ENCODE assay signal across 8 mouse cellular contexts in genomic region chr8:117198141-117198935, GRCm38 (mm10). TPM values are rescaled to one million over a fixed set of nuclear protein-coding genes. Genes with fewer than 3 reads are reported as not detected.
DNase-seq lines count a peak whose midpoint lies in the region; ATAC-seq and TF ChIP-seq lines count a peak whose summit lies in the region.

No protein-coding gene starts in this region.

- no peak overlapping the region; the same call in 1 of the 2 replicates for H3K4me2 ChIP-seq in forebrain, embryonic 13.5 days
- H3K4me2 ChIP-seq in neural tube, embryonic 13.5 days, result peak overlapping the region; percentile 31

- H3K36me3 ChIP-seq in forebrain, embryonic 13.5 days (ENCODE audit: poor library complexity, severe bottlenecking), result peaks cover 64% of the 10 kb centered on the region
- H3K36me3 ChIP-seq in neural tube, embryonic 13.5 days, result peaks cover 56% of the 10 kb centered on the region
- 0 out of 2 replicates have a peak, but pooled peaks cover 3% of the 10 kb centered on the region for H3K36me3 ChIP-seq in thymus, adult 2 months (ENCODE audit: control insufficient read depth, insufficient read depth, low read length)

- no peak overlapping the region for H3K4me3 ChIP-seq in forebrain, embryonic 13.5 days
- no peak overlapping the region for H3K4me3 ChIP-seq in neural tube, embryonic 13.5 days
- no peak overlapping the region for H3K4me3 ChIP-seq in thymus, adult 2 months (ENCODE audit: control insufficient read depth, insufficient read depth, low read length)

- H3K4me1 ChIP-seq in forebrain, embryonic 13.5 days, result peaks cover 3% of the 10 kb centered on the region; the same call in 1 of the 2 replicates
- peaks cover 24% of the 10 kb centered on the region for H3K4me1 ChIP-seq in neural tube, embryonic 13.5 days (replicated peaks)
- peaks cover 19% of the 10 kb centered on the region for H3K4me1 ChIP-seq in thymus, adult 2 months (replicated peaks; ENCODE audit: control insufficient read depth, insufficient read depth, low read length)

- intact Hi-C loops in heart, postnatal 36 days (cut with DNase I), result loop anchor here (5.0 to 10.0 kb wide), 2 partner anchors 91 to 266 kb away; no protein-coding TSS in a partner anchor

- no peak overlapping the region for H3K9ac ChIP-seq in forebrain, embryonic 13.5 days
- peak overlapping the region; percentile 27; the same call in 1 of the 2 replicates for H3K9ac ChIP-seq in neural tube, embryonic 13.5 days

- H3K9me3 ChIP-seq in forebrain, embryonic 13.5 days (replicated peaks), result no peaks in the 10 kb centered on the region
- H3K9me3 ChIP-seq in neural tube, embryonic 13.5 days, result no peaks in the 10 kb centered on the region

- ATAC-seq in forebrain, embryonic 13.5 days, result peak; percentile 91
- peak; percentile 81 for ATAC-seq in neural tube, embryonic 13.5 days (ENCODE audit: low read depth)

- H3K27me3 ChIP-seq in forebrain, embryonic 13.5 days, result no peaks in the 10 kb centered on the region
- no peaks in the 10 kb centered on the region for H3K27me3 ChIP-seq in neural tube, embryonic 13.5 days
- no peaks in the 10 kb centered on the region for H3K27me3 ChIP-seq in thymus, adult 2 months (ENCODE audit: control insufficient read depth, insufficient read depth, low read length)

- TF ChIP-seq CTCF in thymus, adult 2 months (IDR thresholded peaks at IDR 0.05; ENCODE audit: borderline replicate concordance, control insufficient read depth, extremely low read depth, insufficient read depth, low read length, poor library complexity), result no peak

- 60% methylated on average over 20 of the region's 20 CpGs for whole genome bisulfite sequencing in forebrain, embryonic 13.5 days
- 51% methylated on average over 20 of the region's 20 CpGs for WGBS in neural tube, embryonic 13.5 days
- 29% methylated on average over 20 of the region's 20 CpGs for WGBS in thymus, adult 2 months

- DNase-seq in CD8-positive naive resting alpha-beta T cell, adult 2 months (ENCODE audit: low read depth in 2 of 2, low spot score in 2 of 2), result peak; percentile 37 to 51
- peak; percentile 69 for DNase-seq in adrenal gland, postnatal 14 days
- DNase-seq in heart, postnatal 36 days, result peak; percentile 57 to 68
- DNase-seq in layer of hippocampus, adult 18-20 months (ENCODE audit: low spot score in 2 of 2), result peak; percentile 68 to 85
- DNase-seq in lung, adult 18-20 months, result peak; percentile 76 to 85
- peak; percentile 72 for DNase-seq in thymus, adult 2 months

- TF ChIP-seq POLR2A in thymus, adult 2 months (IDR thresholded peaks at IDR 0.05; ENCODE audit: control insufficient read depth, extremely low read depth, insufficient read depth, low read length, poor library complexity), result no peak

- peak overlapping the region; percentile 78 for H3K27ac ChIP-seq in forebrain, embryonic 13.5 days
- peak overlapping the region; percentile 34 for H3K27ac ChIP-seq in neural tube, embryonic 13.5 days (replicated peaks)
- H3K27ac ChIP-seq in thymus, adult 2 months (ENCODE audit: control insufficient read depth, insufficient read depth, low read length), result peak overlapping the region; percentile 39; the same call in 1 of the 2 replicates

RNA-seq across cellular contexts. Expression of gene Gan, which starts 40.4 kb away (rescaled TPM):
- 9.1 and 10.7 TPM in 2 replicates for total RNA-seq in adrenal gland, postnatal 14 days (2021)
- polyA plus RNA-seq in forebrain, embryonic 13.5 days (2015; fragmentation: Nextera tagmentation; extraction: Ambion mirVana), result 2.8 and 3.9 TPM in 2 replicates
- total RNA-seq in heart, postnatal 36 days (2021), result 1 to 10 TPM; 4.5 to 5.1 TPM
- total RNA-seq in layer of hippocampus, adult 18-20 months (2021), result 10 to 100 TPM; 18.5 to 19.4 TPM
- 2.4 and 2.6 TPM in 2 replicates for polyA plus RNA-seq in neural tube, embryonic 13.5 days (2015; fragmentation: Nextera tagmentation; extraction: Ambion mirVana)
- polyA plus RNA-seq in thymus, adult 2 months (2012; rRNA removed), result 6.3 and 7.1 TPM in 2 replicates

RNA-seq across cellular contexts. Expression of gene Cmip, which starts 58.5 kb away (rescaled TPM):
- total RNA-seq in adrenal gland, postnatal 14 days (2021), result 94.6 and 96.2 TPM in 2 replicates
- polyA plus RNA-seq in forebrain, embryonic 13.5 days (2015; fragmentation: Nextera tagmentation; extraction: Ambion mirVana), result 39.0 and 45.4 TPM in 2 replicates
- 10 to 100 TPM; 20.3 to 25.1 TPM for total RNA-seq in heart, postnatal 36 days (2021)
- total RNA-seq in layer of hippocampus, adult 18-20 months (2021), result 100 to 1,000 TPM; 275 to 296 TPM
- polyA plus RNA-seq in neural tube, embryonic 13.5 days (2015; fragmentation: Nextera tagmentation; extraction: Ambion mirVana), result 106 and 115 TPM in 2 replicates
- 103 and 134 TPM in 2 replicates for polyA plus RNA-seq in thymus, adult 2 months (2012; rRNA removed)
